Mouse (Mus musculus) liver, postnatal 0 days (tissue): ENCODE measurements around the gene Ube2q2. TPM values are rescaled to one million over a fixed set of nuclear protein-coding genes. Genes with fewer than 3 reads are reported as not detected.
"Not testable (repeated sequence)": the region's sequence is repeated elsewhere in the genome, so short reads cannot be mapped to it uniquely, and the experiment has no call there.

Experiments
- ATAC-seq: fragments of 200-750 bp; cut with Nextera tagmentation; 2 replicates; pipeline ENCODE4 v1.8.0; 2017; ENCODE audit warnings: mild to moderate bottlenecking, moderate library complexity
- DNase-seq: peaks from one replicate; pipeline ENCODE4 v3.0.0-alpha.2; 2016
- H3K27ac ChIP-seq: fragments of 300-500 bp; sonication (generic); 2 replicates; pipeline ENCODE4 v1.5.1; 2014; ENCODE audit warnings: antibody characterized with exemption, moderate library complexity, mild to moderate bottlenecking, low read depth
- H3K27me3 ChIP-seq: fragments of 300-500 bp; sonication (generic); 2 replicates; pipeline ENCODE4 v1.6.1; 2014; ENCODE audit warnings: low read length, control low read depth, mixed read lengths; ENCODE audit not compliant: insufficient read depth
- H3K36me3 ChIP-seq: fragments of 300-500 bp; sonication (generic); replicated peaks from 2 replicates; pipeline ENCODE4 v1.6.1; 2014; ENCODE audit warnings: mild to moderate bottlenecking, control low read depth, low read length, moderate library complexity, mixed read lengths; ENCODE audit not compliant: insufficient read depth
- H3K4me1 ChIP-seq: fragments of 300-500 bp; sonication (generic); 2 replicates; pipeline ENCODE4 v1.6.1; 2014; ENCODE audit warnings: antibody characterized with exemption, mild to moderate bottlenecking, control low read depth; ENCODE audit not compliant: insufficient read depth
- H3K4me2 ChIP-seq: fragments of 300-500 bp; sonication (generic); 2 replicates; pipeline ENCODE4 v1.6.1; 2014; ENCODE audit warnings: low read depth, mild to moderate bottlenecking, low read length, moderate library complexity, mixed read lengths
- H3K4me3 ChIP-seq: fragments of 300-500 bp; sonication (generic); 2 replicates; pipeline ENCODE4 v1.5.1; 2014; ENCODE audit warnings: low read depth, low read length
- H3K9ac ChIP-seq: fragments of 300-500 bp; sonication (generic); replicated peaks from 2 replicates; pipeline ENCODE4 v1.6.1; 2014; ENCODE audit warnings: mild to moderate bottlenecking, moderate library complexity
- H3K9me3 ChIP-seq: fragments of 300-500 bp; sonication (generic); 2 replicates; pipeline ENCODE4 v1.6.1; 2016; ENCODE audit warnings: mild to moderate bottlenecking, control low read depth, low read length, mixed read lengths
- CTCF ChIP-seq: sonication (generic); IDR thresholded peaks from 2 replicates; pipeline ENCODE4 v1.5.1; 2016; ENCODE audit warnings: antibody characterized with exemption, low read depth
- EP300 ChIP-seq: IDR thresholded peaks from 2 replicates; pipeline ENCODE4 v1.6.1; 2016; ENCODE audit warnings: antibody characterized with exemption, low read depth, mild to moderate bottlenecking
- WGBS: fragments of 180-500 bp; shearing (Covaris S2); extraction: QIAGEN DNeasy Blood & Tissue Kit; methylation state at CpG from one replicate; pipeline ENCODE4 v1.1.7; 2014; ENCODE audit not compliant: insufficient replicate concordance; 5-methylcytosine and 5-hydroxymethylcytosine counted together
- polyA plus RNA-seq: library from polyadenylated mRNA; unstranded; fragments of >200 nt; fragmentation: Nextera tagmentation; extraction: Ambion mirVana; gene quantifications from 2 replicates; pipeline ENCODE4 v1.2.1, GENCODE M21; 2015

The Ube2q2 gene
- polyA plus RNA-seq, 1 experiment from 2014 or later: 8.3 TPM

DNA sequence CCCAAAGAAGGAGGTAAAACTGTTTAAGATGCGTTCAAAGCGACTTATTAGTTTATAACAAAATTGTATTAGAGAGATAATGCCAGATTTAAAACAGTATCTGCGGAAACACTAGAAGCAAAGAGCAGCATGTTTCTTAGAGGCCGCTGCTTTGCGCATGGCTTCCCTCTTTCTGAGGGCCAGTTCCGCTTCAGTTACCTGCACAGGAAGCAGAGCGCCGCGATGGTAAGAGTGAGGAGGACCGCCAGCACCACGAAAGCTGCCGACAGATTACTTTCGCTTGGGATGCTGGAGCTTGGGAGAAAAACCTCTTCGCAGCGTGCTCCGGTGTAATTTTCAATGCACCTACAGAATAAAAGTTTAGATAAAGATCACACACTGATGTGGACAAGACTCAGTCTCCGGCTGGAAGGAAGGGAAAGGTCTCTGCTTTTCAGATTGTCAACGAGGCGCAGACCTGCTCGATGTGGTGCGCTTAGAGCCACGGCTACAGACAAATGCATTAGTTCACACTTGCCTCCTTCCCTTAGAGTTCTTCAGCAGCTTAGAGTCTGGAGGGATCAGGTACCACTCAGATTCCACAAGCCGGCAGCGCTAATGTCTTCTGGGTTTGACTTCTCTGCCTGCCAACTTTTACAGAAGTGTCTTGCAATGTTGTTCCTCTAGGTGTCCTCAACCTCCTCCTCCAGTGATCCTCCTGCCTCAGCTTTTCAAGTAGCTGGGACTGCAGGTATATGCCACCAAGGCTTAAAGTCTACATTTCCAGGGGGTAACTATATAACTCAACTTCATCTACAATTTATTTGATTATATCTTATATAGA is 93.4 kb downstream of the Ube2q2 start:
- no peak for ATAC-seq
- WGBS: 32% methylated on average over 24 of the region's 24 CpGs
- H3K36me3 ChIP-seq: no peaks in the 10 kb centered on the region; the same call in 1 of the 2 replicates
- no peak overlapping the region for H3K27ac ChIP-seq
- H3K9me3 ChIP-seq: no peaks in the 10 kb centered on the region
- H3K9ac ChIP-seq: 0 out of 2 replicates have a peak overlapping the region, but pooled peaks have one; percentile 9
- peak overlapping the region; percentile 34 for H3K4me3 ChIP-seq
- H3K4me1 ChIP-seq: no peaks in the 10 kb centered on the region; the same call in none of the 2 replicates
- H3K27me3 ChIP-seq: no peaks in the 10 kb centered on the region
- DNase-seq: peak; percentile 38
- peak overlapping the region; percentile 59 for H3K4me2 ChIP-seq
- peak; percentile 24; the same call in 1 of the 2 replicates for TF ChIP-seq CTCF
- TF ChIP-seq EP300: no peak

DNA sequence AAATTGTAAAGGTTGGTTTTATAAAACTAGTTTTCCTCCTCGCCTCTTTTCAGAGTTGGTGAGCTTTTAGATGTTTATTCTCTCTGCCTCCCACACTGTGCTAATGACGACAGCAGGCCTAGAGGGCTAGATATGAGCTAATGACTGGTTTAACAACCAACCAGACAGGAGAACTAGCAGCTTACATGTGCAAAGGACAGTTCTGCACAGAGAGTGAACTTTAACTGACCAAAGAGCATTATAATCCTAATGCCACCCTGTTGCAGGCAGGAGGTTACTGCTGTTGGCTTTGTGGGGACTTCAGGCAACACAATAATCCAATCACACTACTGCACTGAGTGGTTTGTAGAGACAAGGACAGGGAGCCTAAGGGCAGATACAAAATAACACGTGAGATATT is 94.6 kb downstream of the Ube2q2 start:
- Histone ChIP-seq H3K27ac (no peak overlapping the region), H3K27me3 (no peaks in the 10 kb centered on the region), H3K9ac (no peak overlapping the region), H3K36me3 (no peaks in the 10 kb centered on the region; the same call in 1 of the 2 replicates), H3K9me3 (no peaks in the 10 kb centered on the region), H3K4me3 (no peak overlapping the region), H3K4me2 (no peak overlapping the region), H3K4me1 (no peaks in the 10 kb centered on the region; the same call in none of the 2 replicates)
- DNase-seq (no peak), ATAC-seq (no peak)
- no peak for TF ChIP-seq EP300
- TF ChIP-seq CTCF: no peak
- 64% methylated on average over 3 of the region's 3 CpGs for WGBS

GRCm38 (mm10) chr9:55244079-55244478 is 95.4 kb downstream of the Ube2q2 start:
- DNase-seq (no peak), ATAC-seq (peak; percentile 43; the same call in 1 of the 2 replicates)
- Histone ChIP-seq H3K4me2 (no peak overlapping the region), H3K9me3 (no peaks in the 10 kb centered on the region), H3K9ac (no peak overlapping the region), H3K36me3 (no peaks in the 10 kb centered on the region; the same call in 1 of the 2 replicates), H3K4me1 (no peaks in the 10 kb centered on the region; the same call in none of the 2 replicates), H3K27ac (no peak overlapping the region), H3K27me3 (no peaks in the 10 kb centered on the region), H3K4me3 (no peak overlapping the region)
- TF ChIP-seq EP300 (no peak), CTCF (no peak)
- WGBS: 49% methylated on average over 3 of the region's 3 CpGs

DNA sequence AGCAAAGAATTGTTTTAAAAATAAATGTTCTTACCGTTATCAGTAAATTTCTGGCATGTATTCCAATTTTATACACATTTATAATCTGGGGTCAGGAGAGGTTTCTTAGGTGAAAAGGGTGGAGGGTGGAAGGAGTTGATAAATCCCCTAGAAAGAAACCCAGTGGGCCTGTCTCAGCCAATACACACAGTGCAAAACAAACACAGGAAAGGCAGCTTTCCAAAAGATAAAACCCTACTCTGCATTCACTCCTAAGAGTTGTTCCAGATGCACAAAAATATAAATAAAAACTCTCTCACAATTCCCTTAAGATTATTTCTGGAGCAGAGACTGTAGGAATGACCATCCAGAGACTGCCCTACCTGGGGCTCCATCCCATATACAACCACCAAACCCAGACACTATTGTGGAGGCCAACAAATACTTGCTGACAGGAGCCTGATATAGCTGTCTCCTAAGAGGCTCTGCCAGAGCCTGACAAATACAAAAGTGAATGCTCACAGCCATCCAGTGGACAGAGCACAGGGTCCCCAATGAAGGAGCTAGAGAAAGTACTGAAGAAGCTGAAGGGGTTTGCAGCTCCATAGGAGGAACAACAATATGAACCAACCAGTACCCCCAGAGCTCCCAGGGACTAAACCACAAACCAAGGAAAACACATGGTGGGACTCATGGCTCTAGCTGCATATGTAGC is 96.5 kb downstream of the Ube2q2 start:
- WGBS: 70% methylated on average over 1 of the region's 1 CpGs
- H3K9ac ChIP-seq, H3K4me2 ChIP-seq, DNase-seq, H3K36me3 ChIP-seq, H3K27ac ChIP-seq, H3K4me3 ChIP-seq, ATAC-seq, H3K4me1 ChIP-seq, H3K27me3 ChIP-seq, H3K9me3 ChIP-seq: not testable (repeated sequence)

DNA sequence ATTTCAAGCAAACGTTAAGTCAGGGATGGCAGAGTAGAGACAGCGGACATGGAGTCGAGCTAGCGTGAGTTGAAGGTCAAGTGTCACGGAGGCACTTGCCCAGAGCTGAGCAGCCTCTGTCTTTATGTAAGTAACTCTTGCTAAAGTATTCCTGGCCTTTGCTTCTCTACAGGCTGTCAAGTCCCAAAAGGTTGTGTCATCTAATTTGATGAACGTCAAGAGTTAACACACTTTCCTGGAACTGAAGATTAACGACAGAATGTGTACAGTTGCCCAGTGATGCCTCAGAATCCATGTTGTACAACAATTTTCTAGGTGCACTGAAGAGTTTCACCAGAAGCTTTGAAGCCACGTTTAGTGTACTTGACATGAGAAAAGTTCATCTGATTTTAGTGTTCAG is 97.8 kb downstream of the Ube2q2 start:
- H3K36me3 ChIP-seq: no peaks in the 10 kb centered on the region
- no peaks in the 10 kb centered on the region for H3K27me3 ChIP-seq
- ATAC-seq (no peak), DNase-seq (no peak)
- no peak for TF ChIP-seq CTCF
- TF ChIP-seq EP300: no peak
- H3K9ac ChIP-seq: no peak overlapping the region
- H3K27ac ChIP-seq: no peak overlapping the region
- WGBS: 70% methylated on average over 8 of the region's 8 CpGs
- no peaks in the 10 kb centered on the region; the same call in none of the 2 replicates for H3K4me1 ChIP-seq
- no peak overlapping the region for H3K4me2 ChIP-seq
- no peaks in the 10 kb centered on the region for H3K9me3 ChIP-seq
- no peak overlapping the region for H3K4me3 ChIP-seq

- Histone ChIP-seq H3K9ac (no peak overlapping the region), H3K27ac (no peak overlapping the region), H3K36me3 (no peaks in the 10 kb centered on the region), H3K9me3 (no peaks in the 10 kb centered on the region), H3K27me3 (no peaks in the 10 kb centered on the region), H3K4me2 (no peak overlapping the region), H3K4me3 (no peak overlapping the region), H3K4me1 (no peaks in the 10 kb centered on the region; the same call in none of the 2 replicates)
- ATAC-seq: no peak
- TF ChIP-seq EP300: no peak
- no peak for TF ChIP-seq CTCF
- WGBS: 82% methylated on average over 4 of the region's 4 CpGs
- DNase-seq: no peak
Measured at GRCm38 (mm10) chr9:55246918-55247317, 98.3 kb downstream of the Ube2q2 start.
